Mouse (Mus musculus): Measurements from ENCODE around the gene Usp30.

The Usp30 gene

DNA sequence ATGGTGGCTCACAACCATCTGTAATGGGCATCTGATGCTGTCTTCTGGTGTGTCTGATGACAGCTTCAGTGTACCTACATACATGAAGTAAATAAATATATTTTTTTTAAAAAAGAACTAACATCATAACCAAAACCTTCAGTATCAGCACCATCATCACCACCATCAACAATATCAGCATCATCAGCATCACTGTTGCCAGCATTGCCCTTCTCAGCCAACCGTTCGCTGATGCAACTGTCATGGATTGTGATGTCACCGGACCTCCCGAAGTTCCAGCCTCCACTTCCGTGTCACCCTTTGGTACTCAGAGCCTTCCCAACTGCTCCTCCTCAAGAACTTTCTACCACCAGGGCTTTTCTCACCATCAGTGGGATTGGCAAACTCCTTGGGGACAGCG is at the start of gene Usp30:
Gene Usp30, plus strand, starts transcription at position 301 of the 400 bp plus-strand sequence.
- no peak for DNase-seq (ENCODE audit: low spot score)

GRCm38 (mm10) chr5:114024390-114024789 is 40.9 kb upstream of the Usp30 start:
- DNase-seq (ENCODE audit: low spot score): no peak

DNA sequence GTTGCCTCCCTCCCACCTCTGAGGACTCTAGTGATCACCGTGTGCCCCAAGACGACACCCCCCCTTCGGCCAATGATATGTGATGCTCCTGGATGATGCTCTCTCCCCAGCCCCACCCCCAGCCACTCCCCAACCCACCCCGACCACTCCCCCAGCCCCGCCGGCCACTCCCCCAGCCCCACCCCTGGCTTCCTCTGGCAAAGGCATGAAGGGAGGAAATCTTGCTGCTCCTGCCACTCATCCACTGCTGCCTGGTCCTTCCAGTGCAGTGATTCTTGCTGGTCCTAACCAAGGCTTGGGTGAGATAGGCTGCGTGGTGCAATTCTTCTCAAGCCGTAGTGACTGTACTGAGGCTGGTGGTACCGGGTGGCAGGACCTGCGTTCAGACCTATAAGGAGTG is 40.4 kb upstream of the Usp30 start:
- DNase-seq (ENCODE audit: low spot score): no peak

- no peak for DNase-seq (ENCODE audit: low spot score)
These were observed 37.9 kb upstream of the Usp30 start for GRCm38 (mm10) chr5:114027217-114027944.

DNA sequence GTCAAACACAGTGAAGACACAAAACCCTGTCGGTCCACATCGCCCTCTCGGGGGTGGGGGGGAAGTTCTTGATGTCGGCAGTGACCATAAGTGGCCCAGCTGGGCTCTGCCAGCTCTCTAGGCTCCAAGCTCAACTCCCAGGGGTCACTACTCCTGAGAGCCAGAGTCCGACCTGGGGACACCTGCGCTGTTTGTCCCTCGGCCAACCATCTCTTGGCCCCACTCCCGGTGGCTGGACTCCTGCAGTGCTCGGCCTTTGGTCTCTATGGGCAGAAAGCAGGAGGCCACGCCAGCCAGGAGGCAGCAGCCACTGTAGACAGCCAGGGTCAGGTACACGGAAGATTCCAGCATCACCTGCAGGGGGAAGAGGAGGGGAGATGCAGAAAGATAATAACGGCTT is 37.1 kb upstream of the Usp30 start:
- no peak for DNase-seq (ENCODE audit: low spot score)

DNA sequence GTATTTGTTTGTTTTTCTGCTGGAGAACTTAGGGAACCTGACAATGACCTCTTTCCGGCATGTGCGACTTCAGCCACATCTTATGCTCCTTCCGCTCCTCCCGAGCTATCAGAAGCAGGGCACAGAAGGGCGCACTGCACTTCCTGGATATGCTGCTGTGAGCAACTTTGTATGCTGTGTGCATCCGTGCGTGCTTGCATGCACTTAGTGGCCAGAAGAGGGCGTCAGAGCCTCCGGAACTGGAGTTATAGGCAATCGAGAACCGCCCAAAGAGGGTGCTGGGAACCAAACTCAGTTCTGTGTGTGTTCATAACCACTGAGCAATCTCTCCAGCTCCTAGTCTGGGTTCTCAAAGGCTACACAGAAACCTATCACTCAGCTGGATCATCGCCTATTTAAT is 34.6 kb upstream of the Usp30 start:
- DNase-seq (ENCODE audit: low spot score): no peak

- DNase-seq (ENCODE audit: low spot score): no peak
These were observed 33.0 kb upstream of the Usp30 start for GRCm38 (mm10) chr5:114032161-114032763.

DNA sequence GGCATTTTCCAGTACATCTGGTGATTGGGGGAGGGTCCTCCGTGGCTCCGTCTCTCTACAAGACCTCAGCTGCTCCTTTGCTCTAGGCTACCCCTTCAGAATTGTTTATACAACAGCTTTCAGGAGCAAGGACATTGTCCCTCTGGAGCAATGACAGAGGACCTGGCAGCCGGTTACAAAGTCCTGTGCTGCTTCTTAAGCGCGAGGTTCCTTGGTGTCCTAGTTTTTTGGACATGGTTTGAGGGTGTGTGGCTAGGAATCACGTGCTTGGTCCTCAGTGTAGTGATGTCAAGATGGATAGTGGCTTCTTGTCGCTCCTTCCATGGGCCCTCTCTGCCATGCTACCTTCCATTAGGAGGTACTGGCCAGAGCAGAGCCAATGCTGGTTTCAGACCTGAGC is 30.9 kb upstream of the Usp30 start:
- DNase-seq (ENCODE audit: low spot score): no peak

DNA sequence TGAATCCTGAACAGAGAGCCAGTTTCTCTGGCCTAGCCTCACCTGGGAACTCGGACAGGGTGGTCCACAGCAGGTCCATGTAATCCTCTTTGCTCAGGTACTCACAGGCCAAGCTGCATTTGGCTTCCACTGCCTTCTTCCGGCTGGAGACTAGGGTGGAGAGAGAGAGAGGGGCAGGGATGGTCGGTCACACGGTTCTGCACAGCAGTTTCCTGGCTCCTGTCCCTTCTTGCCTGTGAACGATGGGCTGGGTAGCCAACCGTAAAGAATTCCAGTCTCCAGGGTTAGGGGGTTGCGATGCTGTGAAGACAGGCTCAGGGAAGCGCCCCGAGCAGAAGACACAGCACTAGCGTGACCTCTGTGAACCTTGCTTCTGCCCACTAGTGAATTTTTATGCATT is 30.1 kb upstream of the Usp30 start:
- no peak for DNase-seq (ENCODE audit: low spot score)

DNA sequence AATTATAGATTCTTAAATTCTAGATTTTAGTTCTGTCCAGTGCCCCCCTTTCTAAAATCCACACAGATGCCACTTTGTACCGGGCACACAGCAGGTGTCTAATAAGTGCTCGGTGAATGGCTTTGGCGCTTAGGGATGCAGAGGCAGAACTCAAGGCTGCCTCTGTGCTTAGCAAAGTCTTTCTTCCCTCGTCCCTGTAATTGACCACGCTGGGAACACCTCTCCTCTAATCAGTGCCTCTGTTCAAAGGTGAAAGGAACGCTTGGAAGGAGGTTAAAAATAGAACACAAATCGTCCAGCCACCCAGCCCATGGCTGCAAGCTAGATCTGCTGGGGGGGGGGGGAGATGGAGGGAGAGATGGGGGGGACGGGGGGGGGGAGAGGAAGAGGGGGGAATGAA is 24.8 kb upstream of the Usp30 start:
- DNase-seq (ENCODE audit: low spot score): no peak

GRCm38 (mm10) chr5:114040911-114041310 is 24.4 kb upstream of the Usp30 start:
- DNase-seq (ENCODE audit: low spot score): no peak

DNA sequence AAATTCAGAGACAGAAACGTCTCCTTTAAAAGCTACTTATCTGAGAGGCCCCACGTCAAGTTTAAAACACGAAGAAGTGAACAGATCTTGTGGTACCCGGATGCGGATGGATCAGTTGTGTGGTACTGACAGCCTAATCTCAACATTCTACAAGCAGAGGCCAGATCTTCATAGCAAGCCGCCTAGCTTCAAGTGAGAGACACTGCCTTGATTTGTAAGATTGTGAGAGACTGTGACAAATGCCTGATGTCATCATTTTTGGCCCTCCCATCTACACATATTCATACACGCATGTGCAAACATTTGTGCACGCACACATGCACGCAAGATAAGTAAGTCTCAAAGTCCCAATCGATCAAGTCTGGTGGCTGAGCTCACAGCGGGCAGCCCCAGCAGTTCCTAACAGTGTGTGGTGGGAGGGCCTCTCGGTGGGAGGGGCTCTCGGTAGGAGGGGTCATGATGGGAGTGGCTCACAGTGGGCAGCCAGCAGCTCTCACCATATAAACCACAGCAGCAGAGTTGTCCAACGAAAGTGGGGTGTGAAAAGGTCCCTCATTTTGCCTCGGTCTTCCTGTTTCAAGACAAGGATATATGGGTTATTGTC is 23.8 kb upstream of the Usp30 start:
- DNase-seq (ENCODE audit: low spot score): no peak

GRCm38 (mm10) chr5:114043800-114044199 is 21.5 kb upstream of the Usp30 start:
- no peak for DNase-seq (ENCODE audit: low spot score)

- no peak for DNase-seq (ENCODE audit: low spot score)
These were observed 20.1 kb upstream of the Usp30 start for GRCm38 (mm10) chr5:114045134-114045533.

- DNase-seq (ENCODE audit: low spot score): no peak
These were observed 19.1 kb upstream of the Usp30 start for GRCm38 (mm10) chr5:114046151-114046550.

- no peak for DNase-seq (ENCODE audit: low spot score)
These were observed 18.7 kb upstream of the Usp30 start for GRCm38 (mm10) chr5:114046604-114047003.

GRCm38 (mm10) chr5:114047182-114047581 is 18.1 kb upstream of the Usp30 start:
- DNase-seq (ENCODE audit: low spot score): no peak

DNA sequence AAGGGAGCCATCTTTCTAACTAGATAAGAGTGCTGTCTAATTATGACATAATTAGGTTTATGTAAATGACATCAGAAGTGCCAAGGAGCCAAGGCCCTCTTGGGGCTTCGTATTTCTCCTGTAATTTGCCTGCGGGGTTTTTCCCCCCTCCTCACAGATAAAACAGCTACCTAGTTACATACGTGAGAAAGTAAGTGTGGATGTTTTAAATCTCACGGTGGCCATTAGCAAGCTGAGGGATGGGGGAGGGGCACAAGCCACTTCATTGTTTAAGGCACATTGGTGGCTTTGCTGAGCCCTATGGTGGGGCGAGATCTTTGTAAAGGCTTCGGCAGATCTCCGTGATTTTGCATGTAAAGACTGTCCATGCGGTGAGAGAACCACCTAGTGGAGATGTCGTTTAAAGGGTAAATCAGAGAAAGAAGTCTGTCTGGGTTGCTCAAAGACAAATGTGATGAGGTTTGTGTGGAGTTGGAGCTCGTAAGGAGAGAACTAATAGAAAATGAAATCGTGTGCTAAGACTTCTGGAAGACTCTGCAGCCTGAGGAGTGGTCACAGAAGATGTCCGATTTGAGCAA is 16.4 kb upstream of the Usp30 start:
- DNase-seq (ENCODE audit: low spot score): no peak

GRCm38 (mm10) chr5:114052246-114052761 is 13.0 kb upstream of the Usp30 start:
- peak; percentile 10 for DNase-seq (ENCODE audit: low spot score)

DNA sequence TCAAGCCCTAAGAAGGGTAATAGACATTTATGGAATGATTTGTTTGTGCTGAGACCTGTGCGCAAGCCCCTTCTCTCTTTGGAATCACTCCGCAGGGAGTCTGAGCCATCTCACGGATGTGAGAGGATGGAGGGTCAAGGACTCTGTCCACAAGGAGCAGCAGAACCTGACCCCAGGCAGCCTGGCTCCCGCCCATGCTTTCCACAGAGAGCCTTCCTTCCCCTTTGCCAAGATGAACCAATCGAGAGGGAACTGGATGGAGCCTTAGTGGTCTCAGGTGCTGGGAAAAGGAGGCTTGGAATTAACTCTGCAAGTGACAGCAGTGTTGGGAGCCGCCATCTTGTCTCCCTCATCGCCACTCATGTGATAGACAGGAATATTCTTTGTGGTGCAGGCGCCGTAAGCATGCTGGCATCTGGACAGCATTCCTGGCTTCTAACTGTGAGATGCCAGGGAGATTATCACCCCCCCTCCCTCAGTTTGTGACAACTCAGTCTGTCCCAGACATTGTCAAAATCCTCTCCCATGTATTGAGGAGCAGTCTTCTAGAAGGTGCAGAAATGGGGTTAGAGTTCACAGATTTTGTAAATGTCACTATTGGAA is 8.0 kb upstream of the Usp30 start:
- no peak for DNase-seq (ENCODE audit: low spot score)

DNA sequence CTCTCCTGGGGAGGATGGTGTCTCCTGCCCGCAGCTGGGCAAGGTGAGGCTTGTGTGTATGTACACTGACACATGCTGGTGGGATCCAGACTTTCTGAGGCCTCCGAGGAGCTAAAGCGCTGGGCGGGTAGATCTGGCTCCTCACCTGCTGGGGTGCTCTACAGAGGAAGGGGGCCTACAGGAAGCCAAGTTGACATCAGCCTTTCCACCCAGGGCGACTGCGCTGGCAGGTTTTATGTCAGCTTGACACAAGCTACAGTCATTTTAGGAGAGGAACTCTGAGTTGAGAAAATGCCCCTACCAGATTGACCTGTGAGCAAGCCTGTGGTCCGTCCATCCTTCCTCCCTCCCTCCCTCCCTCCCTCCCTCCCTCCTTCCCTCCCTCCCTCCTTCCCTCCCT is 3.6 kb upstream of the Usp30 start:
- DNase-seq (ENCODE audit: low spot score): no peak

- no peak for DNase-seq (ENCODE audit: low spot score)
These were observed 1.3 kb upstream of the Usp30 start for GRCm38 (mm10) chr5:114063958-114064357.

DNA sequence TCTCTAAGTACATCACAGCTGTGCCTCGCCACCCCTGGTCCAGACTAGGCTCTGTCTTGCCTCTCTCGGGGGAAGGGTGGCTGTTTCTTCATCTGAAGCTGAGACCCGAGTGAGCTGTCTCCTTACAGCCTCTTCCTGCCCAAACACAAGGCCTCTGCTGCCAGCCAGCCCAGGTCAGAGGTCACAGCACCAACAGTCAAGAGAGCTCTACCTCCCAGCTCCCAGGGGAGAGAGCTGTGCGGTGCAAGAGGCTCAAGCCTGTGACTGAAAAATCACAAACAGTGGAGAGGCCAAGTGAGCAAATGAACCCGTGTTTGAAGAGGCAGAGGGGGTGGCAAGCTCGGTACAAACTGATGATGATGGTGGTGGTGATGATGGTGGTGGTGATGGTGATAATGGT is 1.3 kb downstream of the Usp30 start:
- DNase-seq (ENCODE audit: low spot score): no peak
